Mouse (Mus musculus): ENCODE data around the gene St14.
"Not testable (repeated sequence)": the region's sequence is repeated elsewhere in the genome, so short reads cannot be mapped to it uniquely, and the experiment has no call there.

Gene St14

GRCm38 (mm10) chr9:31131205-31131968 is at the start of gene St14:
Gene St14 (minus strand): TSS chr9:31131853.
- DNase-seq (ENCODE audit: low read depth, low spot score), result peak; percentile 69

DNA sequence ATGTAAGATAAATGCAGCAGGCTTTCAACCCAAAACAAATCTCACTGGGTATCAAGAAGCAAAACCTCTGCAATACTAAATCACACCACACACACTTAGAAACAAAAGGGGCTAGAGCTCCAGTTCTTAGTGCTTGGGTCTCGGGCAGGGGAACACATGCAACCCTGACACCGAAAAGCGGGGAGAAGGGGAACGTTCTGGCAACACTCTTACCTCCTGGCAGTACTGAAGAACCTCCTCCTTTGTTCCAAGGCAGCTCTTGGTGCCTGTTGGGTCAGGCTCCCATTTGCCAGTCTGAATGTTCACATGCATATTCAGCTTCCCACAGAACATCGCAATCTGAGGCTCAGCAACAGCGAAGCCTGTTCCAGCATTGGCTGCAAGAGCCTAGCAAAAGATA is 46.0 kb upstream of the St14 start:
- Histone ChIP-seq H3K36me3 (ENCODE audit: control insufficient read depth, insufficient read depth, low read length, poor library complexity, severe bottlenecking) (no peaks in the 10 kb centered on the region), H3K27me3 (ENCODE audit: control insufficient read depth, insufficient read depth, low read length, poor library complexity, severe bottlenecking) (no peaks in the 10 kb centered on the region)
- DNase-seq (ENCODE audit: low read depth, low spot score), result no peak

More at GRCm38 (mm10) chr9:31131205-31131968, at the start of gene St14:
- Histone ChIP-seq H3K27me3 (ENCODE audit: control insufficient read depth, insufficient read depth, low read length, poor library complexity, severe bottlenecking) (no peaks in the 10 kb centered on the region), H3K36me3 (ENCODE audit: control insufficient read depth, insufficient read depth, low read length, poor library complexity, severe bottlenecking) (no peaks in the 10 kb centered on the region)

DNA sequence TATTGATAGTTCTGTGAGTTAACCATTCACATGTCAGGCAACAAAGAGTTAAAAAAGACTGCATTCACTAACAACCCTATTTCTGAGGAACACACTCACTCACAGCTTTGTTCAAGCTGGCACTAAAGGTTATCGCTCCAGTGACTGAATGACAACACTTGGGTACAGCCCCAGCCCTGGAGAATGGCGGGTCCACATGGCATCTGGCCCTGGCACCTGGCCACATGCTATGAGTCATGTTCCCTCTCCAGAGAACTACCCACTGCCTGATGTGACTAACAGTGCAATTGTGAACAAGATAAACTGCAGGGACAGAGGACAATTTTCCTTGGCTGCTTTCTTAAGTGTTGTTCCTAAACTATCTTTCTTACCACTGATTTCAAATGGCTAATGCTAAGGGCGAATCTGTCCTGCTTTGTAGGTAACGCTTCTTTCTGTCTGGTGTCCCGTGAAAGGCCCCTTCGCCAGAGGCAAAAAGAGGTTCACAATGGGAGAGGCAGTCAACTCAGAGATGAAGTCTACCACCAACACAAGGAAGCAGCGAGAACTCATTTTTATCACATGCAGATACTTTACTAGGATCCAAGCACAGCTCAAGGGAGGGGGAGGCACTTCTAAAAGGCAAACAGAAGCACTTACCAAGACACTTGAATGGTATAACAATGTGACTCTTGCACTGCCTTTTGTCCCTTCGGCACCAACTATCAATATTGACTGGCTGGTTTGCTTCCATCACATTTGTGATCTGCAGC is 44.9 kb upstream of the St14 start:
- Histone ChIP-seq H3K27me3 (ENCODE audit: control insufficient read depth, insufficient read depth, low read length, poor library complexity, severe bottlenecking) (no peaks in the 10 kb centered on the region), H3K36me3 (ENCODE audit: control insufficient read depth, insufficient read depth, low read length, poor library complexity, severe bottlenecking) (no peaks in the 10 kb centered on the region)
- DNase-seq (ENCODE audit: low read depth, low spot score), result no peak

GRCm38 (mm10) chr9:31175978-31176377 is 44.3 kb upstream of the St14 start:
- Histone ChIP-seq H3K27me3 (ENCODE audit: control insufficient read depth, insufficient read depth, low read length, poor library complexity, severe bottlenecking) (no peaks in the 10 kb centered on the region), H3K36me3 (ENCODE audit: control insufficient read depth, insufficient read depth, low read length, poor library complexity, severe bottlenecking) (no peaks in the 10 kb centered on the region)
- no peak for DNase-seq (ENCODE audit: low read depth, low spot score)

GRCm38 (mm10) chr9:31175346-31175745 is 43.7 kb upstream of the St14 start:
- Histone ChIP-seq H3K36me3 (ENCODE audit: control insufficient read depth, insufficient read depth, low read length, poor library complexity, severe bottlenecking) (no peaks in the 10 kb centered on the region), H3K27me3 (ENCODE audit: control insufficient read depth, insufficient read depth, low read length, poor library complexity, severe bottlenecking) (no peaks in the 10 kb centered on the region)
- DNase-seq (ENCODE audit: low read depth, low spot score), result no peak

DNA sequence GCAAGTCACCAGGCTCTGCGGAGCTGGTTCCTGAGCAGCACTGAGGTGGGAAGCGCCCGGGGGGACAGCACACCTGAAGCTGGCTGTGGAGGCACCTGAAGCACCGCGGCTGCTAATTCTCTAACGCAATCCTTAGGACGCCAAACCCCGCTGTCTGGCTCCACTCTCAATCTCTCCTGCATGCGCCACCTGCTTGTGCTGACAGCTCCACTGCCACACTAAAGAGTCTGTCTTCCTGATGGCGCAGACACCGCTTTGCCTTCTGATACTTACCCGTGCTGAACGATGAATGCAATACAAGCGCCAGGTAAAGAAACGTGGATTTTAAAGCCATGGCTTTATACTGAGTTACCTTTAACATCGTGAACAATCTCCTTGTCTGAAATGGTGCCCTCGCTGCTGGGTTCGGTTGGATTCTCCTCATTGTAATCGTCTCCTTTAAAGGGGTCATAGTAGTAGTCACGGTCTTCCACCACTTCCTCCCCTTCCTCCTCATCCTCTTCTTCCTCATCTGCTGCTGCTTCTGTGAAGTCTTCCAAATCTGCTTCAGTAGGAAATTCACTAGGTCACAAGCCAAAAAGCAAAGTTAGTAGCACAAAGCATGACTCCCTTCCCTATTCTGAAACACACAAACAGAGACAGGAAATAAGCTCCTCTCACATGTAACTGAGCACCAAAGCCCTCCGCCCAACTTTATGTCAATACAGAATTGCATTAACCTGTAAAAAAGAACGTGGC is 36.9 kb upstream of the St14 start:
- DNase-seq (ENCODE audit: low read depth, low spot score), result no peak
- Histone ChIP-seq H3K36me3 (ENCODE audit: control insufficient read depth, insufficient read depth, low read length, poor library complexity, severe bottlenecking) (no peaks in the 10 kb centered on the region), H3K27me3 (ENCODE audit: control insufficient read depth, insufficient read depth, low read length, poor library complexity, severe bottlenecking) (no peaks in the 10 kb centered on the region)

DNA sequence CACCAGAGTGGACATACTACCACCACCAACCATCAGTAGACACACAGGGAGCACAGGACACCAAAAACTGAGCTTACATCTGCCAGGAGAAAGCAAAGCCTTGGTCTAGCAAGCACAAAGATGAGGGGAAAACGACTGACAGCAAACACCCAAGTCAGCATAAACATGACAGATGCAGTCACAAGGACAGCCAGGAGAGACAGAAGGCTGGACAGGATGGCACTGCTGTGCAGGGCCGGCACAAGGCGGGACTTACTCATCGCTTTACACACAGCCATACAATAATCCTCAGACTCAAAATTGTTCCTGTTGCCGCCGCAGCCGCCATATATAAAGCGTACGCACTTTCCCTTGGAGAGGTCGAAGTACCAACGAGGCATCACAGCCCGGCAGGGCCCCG is 35.7 kb upstream of the St14 start:
- no peaks in the 10 kb centered on the region for H3K27me3 ChIP-seq (ENCODE audit: control insufficient read depth, insufficient read depth, low read length, poor library complexity, severe bottlenecking)
- no peak for DNase-seq (ENCODE audit: low read depth, low spot score)
- H3K36me3 ChIP-seq (ENCODE audit: control insufficient read depth, insufficient read depth, low read length, poor library complexity, severe bottlenecking), result no peaks in the 10 kb centered on the region

DNA sequence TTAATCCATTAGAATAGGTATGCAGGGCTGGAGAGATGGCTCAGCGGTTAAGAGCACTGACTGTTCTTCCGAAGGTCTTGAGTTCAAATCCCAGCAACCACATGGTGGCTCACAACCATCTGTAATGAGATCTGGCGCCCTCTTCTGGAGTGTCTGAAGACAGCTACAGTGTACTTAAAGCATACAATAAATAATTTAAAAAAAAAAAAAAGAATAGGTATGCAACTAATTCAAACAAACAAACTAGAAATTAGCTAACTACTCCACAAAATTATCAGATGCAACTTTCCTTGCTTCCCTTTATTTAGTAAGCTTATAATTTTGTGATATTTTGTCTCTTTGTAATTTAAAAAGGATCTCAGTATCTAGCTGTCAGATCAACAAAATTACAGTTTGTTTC is 33.9 kb upstream of the St14 start:
- DNase-seq (ENCODE audit: low read depth, low spot score); H3K36me3 ChIP-seq (ENCODE audit: control insufficient read depth, insufficient read depth, low read length, poor library complexity, severe bottlenecking); H3K27me3 ChIP-seq (ENCODE audit: control insufficient read depth, insufficient read depth, low read length, poor library complexity, severe bottlenecking): not testable (repeated sequence)

DNA sequence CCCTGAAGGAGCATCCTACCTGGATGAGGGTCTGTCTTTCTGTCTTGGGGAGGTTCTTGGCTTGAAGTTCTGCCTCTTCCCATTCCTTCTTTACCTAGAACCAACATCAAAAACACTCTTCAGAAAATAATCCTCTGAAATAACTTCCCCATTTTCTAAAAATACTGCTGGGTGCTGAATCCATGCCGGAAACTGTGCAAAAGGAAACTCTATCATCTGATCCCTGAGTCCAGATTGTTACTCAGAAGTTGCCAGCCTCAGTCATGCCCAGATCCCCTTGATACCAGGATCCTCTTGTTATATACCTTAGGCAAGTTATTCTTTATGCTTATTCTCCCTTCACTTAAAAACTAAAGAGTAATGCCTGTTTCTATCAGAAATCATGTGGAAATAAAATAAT is 31.7 kb upstream of the St14 start:
- peaks cover 1% of the 10 kb centered on the region; the same call in 1 of the 2 replicates for H3K36me3 ChIP-seq (ENCODE audit: control insufficient read depth, insufficient read depth, low read length, poor library complexity, severe bottlenecking)
- DNase-seq (ENCODE audit: low read depth, low spot score), result no peak
- no peaks in the 10 kb centered on the region for H3K27me3 ChIP-seq (ENCODE audit: control insufficient read depth, insufficient read depth, low read length, poor library complexity, severe bottlenecking)

GRCm38 (mm10) chr9:31162911-31163310 is 31.3 kb upstream of the St14 start:
- H3K27me3 ChIP-seq (ENCODE audit: control insufficient read depth, insufficient read depth, low read length, poor library complexity, severe bottlenecking), result no peaks in the 10 kb centered on the region
- no peak for DNase-seq (ENCODE audit: low read depth, low spot score)

GRCm38 (mm10) chr9:31159910-31160309 is 28.3 kb upstream of the St14 start:
- DNase-seq (ENCODE audit: low read depth, low spot score), result peak; percentile 27

More at GRCm38 (mm10) chr9:31162911-31163310, 31.3 kb upstream of the St14 start:
- peaks cover 1% of the 10 kb centered on the region; the same call in 1 of the 2 replicates for H3K36me3 ChIP-seq (ENCODE audit: control insufficient read depth, insufficient read depth, low read length, poor library complexity, severe bottlenecking)

DNA sequence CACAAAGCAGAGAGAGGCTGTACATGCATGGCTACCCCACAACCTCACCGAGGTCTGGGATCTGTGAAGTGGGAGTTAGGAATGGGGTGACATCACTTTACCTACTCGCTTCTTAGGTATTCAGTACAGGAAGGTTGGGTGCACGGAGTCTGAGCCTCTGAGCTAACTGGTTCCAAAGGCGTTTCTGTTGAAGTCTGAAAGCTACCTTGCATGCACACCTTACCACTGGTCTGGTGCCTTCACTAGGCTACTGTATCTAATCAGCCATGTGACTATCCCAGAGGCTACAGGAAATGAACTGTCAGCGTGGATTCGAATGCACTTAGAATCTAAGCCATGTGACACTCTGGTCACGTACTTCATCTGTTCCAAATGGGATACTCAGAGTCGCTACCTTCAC is 24.9 kb upstream of the St14 start:
- DNase-seq (ENCODE audit: low read depth, low spot score), result no peak
- peaks cover 3% of the 10 kb centered on the region for H3K36me3 ChIP-seq (ENCODE audit: control insufficient read depth, insufficient read depth, low read length, poor library complexity, severe bottlenecking)
- H3K27me3 ChIP-seq (ENCODE audit: control insufficient read depth, insufficient read depth, low read length, poor library complexity, severe bottlenecking), result no peaks in the 10 kb centered on the region

More at GRCm38 (mm10) chr9:31159910-31160309, 28.3 kb upstream of the St14 start:
- peaks cover 3% of the 10 kb centered on the region for H3K36me3 ChIP-seq (ENCODE audit: control insufficient read depth, insufficient read depth, low read length, poor library complexity, severe bottlenecking)
- no peaks in the 10 kb centered on the region for H3K27me3 ChIP-seq (ENCODE audit: control insufficient read depth, insufficient read depth, low read length, poor library complexity, severe bottlenecking)

GRCm38 (mm10) chr9:31151050-31151449 is 19.4 kb upstream of the St14 start:
- peak; percentile 80 for DNase-seq (ENCODE audit: low read depth, low spot score)
- H3K27me3 ChIP-seq (ENCODE audit: control insufficient read depth, insufficient read depth, low read length, poor library complexity, severe bottlenecking), result no peaks in the 10 kb centered on the region
- H3K36me3 ChIP-seq (ENCODE audit: control insufficient read depth, insufficient read depth, low read length, poor library complexity, severe bottlenecking), result no peaks in the 10 kb centered on the region; the same call in 1 of the 2 replicates

GRCm38 (mm10) chr9:31148135-31148534 is 16.5 kb upstream of the St14 start:
- DNase-seq (ENCODE audit: low read depth, low spot score), result no peak
- H3K27me3 ChIP-seq (ENCODE audit: control insufficient read depth, insufficient read depth, low read length, poor library complexity, severe bottlenecking), result no peaks in the 10 kb centered on the region
- no peaks in the 10 kb centered on the region for H3K36me3 ChIP-seq (ENCODE audit: control insufficient read depth, insufficient read depth, low read length, poor library complexity, severe bottlenecking)

Measured in splenic B cell, adult 2 months (primary cell).